Mouse (Mus musculus): Measurements from ENCODE around the gene Pcp4l1. TPM values are rescaled to one million over a fixed set of nuclear protein-coding genes. Genes with fewer than 3 reads are reported as not detected.
A peak's percentile ranks its signal among the peaks of the same experiment; 100 is the strongest.
"Not testable (repeated sequence)": the region's sequence is repeated elsewhere in the genome, so short reads cannot be mapped to it uniquely, and the experiment has no call there.

Gene Pcp4l1
- polyA plus RNA-seq, 1 experiment = 28.3 TPM

GRCm38 (mm10) chr1:171149974-171150760 lies 45.9 kb downstream of the Pcp4l1 start, which contains the start of the genes Sdhc and Mpz:
Sdhc (minus strand) TSS chr1:171150603.
Mpz (plus strand) TSS chr1:171150711.
- H3K36me3 ChIP-seq (replicated peaks; ENCODE audit: low read length) = peaks cover 17% of the 10 kb centered on the region
- peaks cover 2% of the 10 kb centered on the region for H3K27me3 ChIP-seq (replicated peaks)
- H3K9me3 ChIP-seq = no peaks in the 10 kb centered on the region
- peak; percentile 57; the same call in 1 of the 2 replicates for TF ChIP-seq FLI1 (IDR thresholded peaks at IDR 0.05; ENCODE audit: low read length)
- TF ChIP-seq GATA1 (IDR thresholded peaks at IDR 0.05; ENCODE audit: borderline replicate concordance, low read length) = no peak
- peaks cover 47% of the 10 kb centered on the region for H3K4me1 ChIP-seq
- H3K4me3 ChIP-seq (replicated peaks) = peak within 1 kb of the TSS; percentile 99

GRCm38 (mm10) chr1:171142981-171143380 lies 53.1 kb downstream of the Pcp4l1 start:
- not testable (repeated sequence) for H3K9me3 ChIP-seq; H3K4me1 ChIP-seq; H3K4me3 ChIP-seq (replicated peaks); H3K27me3 ChIP-seq (replicated peaks)
- peaks cover 77% of the 10 kb centered on the region for H3K36me3 ChIP-seq (replicated peaks; ENCODE audit: low read length)

- not testable (repeated sequence) for H3K4me3 ChIP-seq (replicated peaks); H3K9me3 ChIP-seq; H3K4me1 ChIP-seq; H3K27me3 ChIP-seq (replicated peaks)
- peaks cover 85% of the 10 kb centered on the region for H3K36me3 ChIP-seq (replicated peaks; ENCODE audit: low read length)
Observed at GRCm38 (mm10) chr1:171137486-171138155, 58.4 kb downstream of the Pcp4l1 start.

- no peaks in the 10 kb centered on the region for H3K27me3 ChIP-seq (replicated peaks)
- no peak for TF ChIP-seq GATA1 (IDR thresholded peaks at IDR 0.05; ENCODE audit: borderline replicate concordance, low read length)
- no peak for TF ChIP-seq FLI1 (IDR thresholded peaks at IDR 0.05; ENCODE audit: low read length)
- H3K4me3 ChIP-seq (replicated peaks) = no peak overlapping the region
- no peaks in the 10 kb centered on the region for H3K4me1 ChIP-seq
- no peaks in the 10 kb centered on the region for H3K9me3 ChIP-seq
- H3K36me3 ChIP-seq (replicated peaks; ENCODE audit: low read length) = peaks cover 85% of the 10 kb centered on the region
Observed at GRCm38 (mm10) chr1:171135600-171135999, 60.5 kb downstream of the Pcp4l1 start.

- Histone ChIP-seq H3K36me3 (replicated peaks; ENCODE audit: low read length) (peaks cover 86% of the 10 kb centered on the region), H3K4me3 (replicated peaks) (no peak overlapping the region), H3K9me3 (no peaks in the 10 kb centered on the region), H3K27me3 (replicated peaks) (no peaks in the 10 kb centered on the region), H3K4me1 (no peaks in the 10 kb centered on the region)
- no peak for TF ChIP-seq FLI1 (IDR thresholded peaks at IDR 0.05; ENCODE audit: low read length)
- TF ChIP-seq GATA1 (IDR thresholded peaks at IDR 0.05; ENCODE audit: borderline replicate concordance, low read length) = no peak
Observed at GRCm38 (mm10) chr1:171130971-171131370, 65.1 kb downstream of the Pcp4l1 start.

- H3K36me3 ChIP-seq (replicated peaks; ENCODE audit: low read length) = peaks cover 69% of the 10 kb centered on the region
- TF ChIP-seq GATA1 (IDR thresholded peaks at IDR 0.05; ENCODE audit: borderline replicate concordance, low read length) (no peak), FLI1 (IDR thresholded peaks at IDR 0.05; ENCODE audit: low read length) (no peak)
- no peaks in the 10 kb centered on the region for H3K9me3 ChIP-seq
- H3K4me1 ChIP-seq = no peaks in the 10 kb centered on the region
- peaks cover 2% of the 10 kb centered on the region for H3K27me3 ChIP-seq (replicated peaks)
- H3K4me3 ChIP-seq (replicated peaks) = no peak overlapping the region
Observed at GRCm38 (mm10) chr1:171129251-171129650, 66.8 kb downstream of the Pcp4l1 start.

- TF ChIP-seq GATA1 (IDR thresholded peaks at IDR 0.05; ENCODE audit: borderline replicate concordance, low read length) (no peak), FLI1 (IDR thresholded peaks at IDR 0.05; ENCODE audit: low read length) (no peak)
- no peaks in the 10 kb centered on the region for H3K9me3 ChIP-seq
- H3K4me3 ChIP-seq (replicated peaks) = no peak overlapping the region
- peaks cover 2% of the 10 kb centered on the region for H3K27me3 ChIP-seq (replicated peaks)
- peaks cover 25% of the 10 kb centered on the region for H3K36me3 ChIP-seq (replicated peaks; ENCODE audit: low read length)
- H3K4me1 ChIP-seq = peaks cover 27% of the 10 kb centered on the region
Observed at GRCm38 (mm10) chr1:171124398-171124797, 71.7 kb downstream of the Pcp4l1 start.

Other genes with a start within 250 kb of the Pcp4l1 start
- 17.6 TPM in 1 of 2 replicates, not detected in the other for gene Fcgr2b, start 219.7 kb downstream of the Pcp4l1 start, polyA plus RNA-seq (2012; ENCODE audit: insufficient read depth, low replicate concordance)
- gene Fcgr4, start 177.3 kb downstream of the Pcp4l1 start, polyA plus RNA-seq (2012; ENCODE audit: insufficient read depth, low replicate concordance) = 0.07 TPM in 1 of 2 replicates, not detected in the other
- gene Fcgr3, start 131.3 kb downstream of the Pcp4l1 start, polyA plus RNA-seq (2012; ENCODE audit: insufficient read depth, low replicate concordance) = 9.2 TPM in 1 of 2 replicates, not detected in the other
- not detected in 2 replicates for gene Cfap126, start 82.3 kb downstream of the Pcp4l1 start, polyA plus RNA-seq (2012; ENCODE audit: insufficient read depth, low replicate concordance)
- gene Sdhc, start 45.7 kb downstream of the Pcp4l1 start, polyA plus RNA-seq (2012; ENCODE audit: insufficient read depth, low replicate concordance) = 22.4 and 93.6 TPM in 2 replicates
- gene Mpz, start 45.6 kb downstream of the Pcp4l1 start, polyA plus RNA-seq (2012; ENCODE audit: insufficient read depth, low replicate concordance) = 3.7 TPM in 1 of 2 replicates, not detected in the other
- not detected in 2 replicates for gene Nr1i3, start 17.7 kb upstream of the Pcp4l1 start, polyA plus RNA-seq (2012; ENCODE audit: insufficient read depth, low replicate concordance)
- 22.7 and 24.1 TPM in 2 replicates for gene Tomm40l, start 26.2 kb upstream of the Pcp4l1 start, polyA plus RNA-seq (2012; ENCODE audit: insufficient read depth, low replicate concordance)
- not detected in 2 replicates for gene Apoa2, start 28.8 kb upstream of the Pcp4l1 start, polyA plus RNA-seq (2012; ENCODE audit: insufficient read depth, low replicate concordance)
- gene Fcer1g, start 38.1 kb upstream of the Pcp4l1 start, polyA plus RNA-seq (2012; ENCODE audit: insufficient read depth, low replicate concordance) = 12.9 and 57.4 TPM in 2 replicates
- gene Adamts4, start 54.2 kb upstream of the Pcp4l1 start, polyA plus RNA-seq (2012; ENCODE audit: insufficient read depth, low replicate concordance) = 0.50 TPM in 1 of 2 replicates, not detected in the other
- gene Ndufs2, start 55.1 kb upstream of the Pcp4l1 start, polyA plus RNA-seq (2012; ENCODE audit: insufficient read depth, low replicate concordance) = 24.9 and 49.7 TPM in 2 replicates
- gene B4galt3, start 74.1 kb upstream of the Pcp4l1 start, polyA plus RNA-seq (2012; ENCODE audit: insufficient read depth, low replicate concordance) = 20.5 and 20.6 TPM in 2 replicates
- 17.0 and 28.8 TPM in 2 replicates for gene Ppox, start 84.9 kb upstream of the Pcp4l1 start, polyA plus RNA-seq (2012; ENCODE audit: insufficient read depth, low replicate concordance)
- 33.2 and 67.7 TPM in 2 replicates for gene Usp21, start 91.7 kb upstream of the Pcp4l1 start, polyA plus RNA-seq (2012; ENCODE audit: insufficient read depth, low replicate concordance)
- 18.6 and 97.6 TPM in 2 replicates for gene Ufc1, start 98.8 kb upstream of the Pcp4l1 start, polyA plus RNA-seq (2012; ENCODE audit: insufficient read depth, low replicate concordance)
- gene Dedd, start 132.9 kb upstream of the Pcp4l1 start, polyA plus RNA-seq (2012; ENCODE audit: insufficient read depth, low replicate concordance) = 19.6 and 45.4 TPM in 2 replicates
- gene Nit1, start 149.4 kb upstream of the Pcp4l1 start, polyA plus RNA-seq (2012; ENCODE audit: insufficient read depth, low replicate concordance) = 3.2 and 6.1 TPM in 2 replicates
- gene Pfdn2, start 149.4 kb upstream of the Pcp4l1 start, polyA plus RNA-seq (2012; ENCODE audit: insufficient read depth, low replicate concordance) = 1.3 and 11.9 TPM in 2 replicates
- gene Klhdc9, start 164.5 kb upstream of the Pcp4l1 start, polyA plus RNA-seq (2012; ENCODE audit: insufficient read depth, low replicate concordance) = not detected in 2 replicates
- gene Nectin4, start 173.8 kb upstream of the Pcp4l1 start, polyA plus RNA-seq (2012; ENCODE audit: insufficient read depth, low replicate concordance) = 0.44 TPM in 1 of 2 replicates, not detected in the other
- gene Arhgap30, start 192.7 kb upstream of the Pcp4l1 start, polyA plus RNA-seq (2012; ENCODE audit: insufficient read depth, low replicate concordance) = 5.2 and 12.3 TPM in 2 replicates
- 18.5 and 37.8 TPM in 2 replicates for gene Usf1, start 215.0 kb upstream of the Pcp4l1 start, polyA plus RNA-seq (2012; ENCODE audit: insufficient read depth, low replicate concordance)
- gene Tstd1, start 222.6 kb upstream of the Pcp4l1 start, polyA plus RNA-seq (2012; ENCODE audit: insufficient read depth, low replicate concordance) = not detected in 2 replicates
- gene F11r, start 241.3 kb upstream of the Pcp4l1 start, polyA plus RNA-seq (2012; ENCODE audit: insufficient read depth, low replicate concordance) = 21.9 and 94.2 TPM in 2 replicates

Data from megakaryocyte, embryonic 14.5 days (primary cell).